Mouse (Mus musculus) heart, postnatal 10 days (tissue): ENCODE data around the gene AU022252. TPM values are rescaled to one million over a fixed set of nuclear protein-coding genes. Genes with fewer than 3 reads are reported as not detected.
A peak's percentile ranks its signal among the peaks of the same experiment; 100 is the strongest.
"Not testable (repeated sequence)": the region's sequence is repeated elsewhere in the genome, so short reads cannot be mapped to it uniquely, and the experiment has no call there.

Experiments used
- DNase-seq, 2 experiments: peaks; one replicate each; pipeline ENCODE4 v3.0.0; 2021
- intact Hi-C: fragments of 180-260 bp; cut with DNase I; formaldehyde crosslinking; loops from one replicate; pipeline ENCODE4 v1.15.1; 2025
- total RNA-seq, 2 experiments: library from RNA; stranded (reverse); gene quantifications; 2 replicates each; pipeline ENCODE4 v1.2.3; 2021

The AU022252 gene
- total RNA-seq: 10 to 100 TPM; 13.8 to 18.2 TPM

- intact Hi-C loops: loop anchor here (2.0 kb wide), 1 partner anchor 54 kb away; no protein-coding TSS in a partner anchor
- peak; percentile 100 for DNase-seq
Measured at GRCm38 (mm10) chr4:119232410-119233255, at the start of gene AU022252, which contains the start of gene P3h1. TSS of gene AU022252 (minus strand) at chr4:119232712. TSS of gene P3h1 (plus strand) at chr4:119232915.

GRCm38 (mm10) chr4:119278784-119279183 lies 46.3 kb upstream of the AU022252 start:
- intact Hi-C loops, DNase-seq: not testable (repeated sequence)

- no peak for DNase-seq
- intact Hi-C loops: loop anchor here (1.0 to 2.0 kb wide), 2 partner anchors 17 to 28 kb away; no protein-coding TSS in a partner anchor
Measured at GRCm38 (mm10) chr4:119275726-119276125, 43.2 kb upstream of the AU022252 start.

GRCm38 (mm10) chr4:119275226-119275625 lies 42.7 kb upstream of the AU022252 start:
- intact Hi-C loops: loop anchor here (1.0 to 2.0 kb wide), 2 partner anchors 18 to 28 kb away; no protein-coding TSS in a partner anchor
- peak; percentile 40 to 47 for DNase-seq

GRCm38 (mm10) chr4:119274627-119275026 lies 42.1 kb upstream of the AU022252 start:
- DNase-seq: peak; percentile 68 to 75
- intact Hi-C loops: loop anchor here (1.0 to 2.0 kb wide), 2 partner anchors 18 to 27 kb away; no protein-coding TSS in a partner anchor

- no peak for DNase-seq
- intact Hi-C loops: no loop called here
Measured at GRCm38 (mm10) chr4:119266606-119267005, 34.1 kb upstream of the AU022252 start.

- no peak for DNase-seq
- intact Hi-C loops: no loop called here
Measured at GRCm38 (mm10) chr4:119263459-119263858, 30.9 kb upstream of the AU022252 start.

GRCm38 (mm10) chr4:119262483-119262882 lies 30.0 kb upstream of the AU022252 start:
- no peak for DNase-seq
- intact Hi-C loops: no loop called here

GRCm38 (mm10) chr4:119261087-119261713 lies 28.7 kb upstream of the AU022252 start:
- DNase-seq: no peak
- intact Hi-C loops: no loop called here

GRCm38 (mm10) chr4:119259344-119260254 lies 27.1 kb upstream of the AU022252 start:
- intact Hi-C loops: no loop called here
- DNase-seq: no peak

- no peak for DNase-seq
- intact Hi-C loops: no loop called here
Measured at GRCm38 (mm10) chr4:119257083-119257482, 24.6 kb upstream of the AU022252 start.

- intact Hi-C loops: no loop called here
- no peak for DNase-seq
Measured at GRCm38 (mm10) chr4:119255351-119255750, 22.8 kb upstream of the AU022252 start, which contains the start of gene Cldn19. TSS of gene Cldn19 (plus strand) at chr4:119255414.

GRCm38 (mm10) chr4:119254012-119254618 lies 21.6 kb upstream of the AU022252 start:
- DNase-seq: no peak
- intact Hi-C loops: no loop called here

GRCm38 (mm10) chr4:119252025-119252808 lies 19.7 kb upstream of the AU022252 start:
- DNase-seq: no peak
- intact Hi-C loops: no loop called here

GRCm38 (mm10) chr4:119248407-119248965 lies 16.0 kb upstream of the AU022252 start:
- intact Hi-C loops: loop anchor here (5.0 to 10.0 kb wide), 5 partner anchors 74 to 566 kb away; partner anchors contain the start of genes Foxj3, Frg2f1 and Ppih
- no peak for DNase-seq

GRCm38 (mm10) chr4:119247462-119248235 lies 15.1 kb upstream of the AU022252 start:
- peak; percentile 83 to 88 for DNase-seq
- intact Hi-C loops: loop anchor here (1.0 to 10.0 kb wide), 8 partner anchors 28 to 567 kb away; partner anchors contain the start of genes Foxj3, Frg2f1 and Ppih

GRCm38 (mm10) chr4:119246688-119247225 lies 14.2 kb upstream of the AU022252 start:
- intact Hi-C loops: loop anchor here (1.0 to 10.0 kb wide), 8 partner anchors 29 to 568 kb away; partner anchors contain the start of genes Foxj3, Frg2f1 and Ppih
- DNase-seq: no peak
